Mouse (Mus musculus): ENCODE measurements around the gene Ndrg3. TPM values are rescaled to one million over a fixed set of nuclear protein-coding genes. Genes with fewer than 3 reads are reported as not detected.
"Not testable (repeated sequence)": the region's sequence is repeated elsewhere in the genome, so short reads cannot be mapped to it uniquely, and the experiment has no call there.

Ndrg3 gene
- total RNA-seq, 2 experiments from 2014 or later, result 22.4 to 23.9 TPM

DNA sequence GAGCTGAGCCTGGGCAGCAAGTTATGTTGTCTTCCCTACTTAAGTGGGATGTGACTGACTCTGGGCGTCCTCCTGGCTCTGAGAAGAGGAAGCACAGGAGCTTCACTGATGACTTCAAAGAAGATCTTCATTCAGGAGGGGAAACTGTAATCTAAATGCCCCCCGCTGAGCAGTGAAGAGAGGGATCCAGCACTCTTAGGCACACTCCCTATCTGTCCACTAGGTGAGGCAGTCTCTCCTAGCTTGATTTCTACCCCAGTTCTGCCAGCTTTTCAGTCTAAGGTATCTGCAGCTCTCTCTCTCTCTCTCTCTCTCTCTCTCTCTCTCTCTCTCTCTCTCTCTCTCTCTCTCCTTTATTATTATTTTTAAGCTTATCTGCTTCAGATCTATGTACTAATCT, 88.5 kb downstream of the Ndrg3 start:
- ATAC-seq (ENCODE audit: poor library complexity, severe bottlenecking), result no peak

DNA sequence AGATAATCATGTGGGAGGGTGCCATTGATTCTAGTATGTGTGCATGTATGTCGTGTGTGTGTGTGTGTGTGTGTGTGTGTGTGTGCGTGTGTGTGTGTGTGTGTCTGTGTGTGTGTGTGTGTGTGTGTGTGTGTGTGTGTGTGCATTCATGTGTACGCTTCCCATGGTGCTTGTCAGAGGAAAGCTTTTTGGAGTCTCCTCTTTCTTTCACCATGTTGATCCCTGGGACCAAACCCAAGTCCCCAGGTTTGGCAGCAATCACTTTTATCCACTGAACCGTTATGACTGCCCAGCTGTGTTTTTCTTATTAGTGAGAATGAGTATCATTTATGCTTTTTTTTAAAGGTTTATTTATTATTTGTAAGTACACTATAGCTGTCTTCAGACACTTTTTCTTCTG, 89.4 kb downstream of the Ndrg3 start:
- not testable (repeated sequence) for ATAC-seq (ENCODE audit: poor library complexity, severe bottlenecking)

DNA sequence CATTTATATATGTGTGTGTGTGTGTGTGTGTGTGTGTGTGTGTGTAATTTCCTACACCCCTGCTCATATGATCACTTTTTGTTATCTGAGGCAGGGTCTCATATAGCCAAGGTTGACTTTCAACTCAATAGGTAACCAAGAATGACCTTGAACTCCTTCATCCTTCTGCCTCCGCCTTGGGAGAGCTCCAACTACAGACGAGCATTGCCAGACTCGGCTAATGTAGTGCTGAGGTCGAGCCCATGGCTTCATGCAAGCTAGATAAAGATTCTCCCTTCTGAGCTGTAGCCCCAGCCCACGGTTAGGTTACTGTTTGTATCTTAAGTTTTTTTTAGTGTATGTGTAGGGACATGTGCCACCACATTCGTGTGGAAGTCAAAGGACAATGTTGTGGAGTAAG, 90.0 kb downstream of the Ndrg3 start:
- no peak for ATAC-seq (ENCODE audit: poor library complexity, severe bottlenecking)

DNA sequence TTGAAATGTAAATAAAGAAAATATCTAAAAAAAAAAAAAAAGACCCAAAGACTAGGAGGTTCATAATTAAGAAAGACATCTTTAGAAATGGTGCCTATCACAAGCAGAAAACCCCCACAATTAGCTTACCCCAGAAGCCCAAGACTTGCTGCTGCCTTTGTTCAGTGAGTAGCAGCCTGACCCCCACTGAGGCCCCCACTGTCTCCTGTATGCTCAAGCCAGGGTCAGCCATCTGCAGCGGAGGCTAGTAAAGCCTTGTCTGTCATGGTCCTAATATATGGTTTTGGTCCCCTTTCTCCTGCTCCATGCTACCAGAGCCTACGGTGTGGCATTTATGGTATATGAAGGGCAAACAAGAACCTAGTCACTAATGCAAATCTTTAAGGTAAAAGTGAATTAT, 90.5 kb downstream of the Ndrg3 start:
- no peak for ATAC-seq (ENCODE audit: poor library complexity, severe bottlenecking)

DNA sequence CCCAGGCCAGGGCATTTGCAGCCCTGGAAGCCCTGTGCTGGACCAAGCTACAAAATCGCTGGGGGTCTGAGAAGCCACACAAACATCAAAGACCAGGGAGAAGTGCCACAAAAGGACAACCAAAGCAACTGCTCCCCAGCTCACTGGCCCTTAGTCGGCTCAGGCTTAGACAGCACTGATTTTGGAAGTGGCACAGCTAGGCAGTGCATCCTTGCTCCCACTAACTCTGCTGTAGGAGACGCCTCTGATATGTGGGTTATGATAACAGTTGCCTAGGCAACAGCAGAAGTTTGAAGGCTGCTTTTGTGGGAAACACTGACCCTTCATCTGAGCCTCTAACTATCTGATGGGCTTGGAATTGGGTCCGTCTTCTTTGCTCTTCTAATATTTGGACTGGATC, 92.7 kb downstream of the Ndrg3 start:
- no peak for ATAC-seq (ENCODE audit: poor library complexity, severe bottlenecking)

DNA sequence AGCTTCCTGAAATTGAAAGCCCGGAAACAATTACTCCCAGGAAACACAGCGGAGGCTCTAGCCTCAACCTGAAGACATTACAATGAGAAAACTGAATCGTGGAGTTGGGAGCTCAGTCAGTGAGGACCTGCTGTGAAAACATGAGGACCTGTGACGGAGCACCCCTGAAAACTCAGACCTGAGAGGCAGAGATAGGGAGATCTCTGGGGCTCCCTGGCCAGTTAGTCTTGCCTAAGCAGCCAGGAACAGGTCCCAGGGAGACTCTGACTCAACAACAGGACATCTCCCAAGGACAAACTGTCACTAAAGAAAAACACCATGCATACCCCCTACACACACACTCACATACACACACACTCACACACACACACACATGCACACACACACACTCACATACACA, 93.5 kb downstream of the Ndrg3 start:
- no peak for ATAC-seq (ENCODE audit: poor library complexity, severe bottlenecking)

DNA sequence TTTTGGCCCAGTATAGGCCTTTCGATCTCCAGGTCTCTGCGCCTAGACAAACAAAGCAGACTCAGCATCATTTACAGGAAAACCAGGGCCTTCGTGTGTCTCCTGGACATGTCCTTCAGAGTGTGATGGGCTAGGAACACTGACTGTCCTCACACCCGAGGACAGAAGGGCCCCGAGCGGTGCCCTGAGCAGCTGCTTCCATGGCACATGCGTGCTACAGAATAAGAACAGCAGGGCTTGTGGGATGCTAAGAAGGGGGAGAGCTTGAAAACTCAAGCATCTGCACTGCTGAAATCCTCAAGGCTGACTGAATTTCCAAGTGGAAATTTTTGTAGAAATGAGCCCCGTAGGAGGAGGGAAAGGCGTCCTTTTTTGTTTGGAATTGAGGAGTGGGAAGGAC, 94.8 kb downstream of the Ndrg3 start:
- ATAC-seq (ENCODE audit: poor library complexity, severe bottlenecking), result no peak

DNA sequence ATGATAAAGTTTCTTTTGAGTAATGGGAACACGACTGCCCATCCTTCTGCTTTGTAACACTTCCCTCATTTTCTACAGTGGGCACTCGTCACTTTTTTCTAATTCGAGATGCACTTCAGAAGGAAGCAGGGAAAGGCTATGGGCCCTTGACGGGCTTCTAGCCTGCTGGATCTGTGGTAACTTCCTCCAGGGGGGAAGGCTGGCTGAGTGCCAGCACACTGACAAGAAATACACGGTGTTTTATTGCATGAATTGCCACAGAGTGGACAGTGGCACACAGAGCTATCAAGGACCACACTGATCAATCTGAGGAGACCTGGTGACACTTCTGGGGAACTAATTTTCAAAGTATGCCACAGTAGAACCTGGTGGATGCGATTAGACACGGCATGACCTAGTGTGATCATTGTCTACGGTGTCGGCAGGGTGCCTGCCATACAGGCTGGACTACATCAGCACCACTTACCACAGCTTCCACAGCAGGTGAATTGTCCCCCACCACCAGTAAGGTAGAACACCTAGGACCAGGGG, 95.4 kb downstream of the Ndrg3 start:
- no peak for ATAC-seq (ENCODE audit: poor library complexity, severe bottlenecking)

DNA sequence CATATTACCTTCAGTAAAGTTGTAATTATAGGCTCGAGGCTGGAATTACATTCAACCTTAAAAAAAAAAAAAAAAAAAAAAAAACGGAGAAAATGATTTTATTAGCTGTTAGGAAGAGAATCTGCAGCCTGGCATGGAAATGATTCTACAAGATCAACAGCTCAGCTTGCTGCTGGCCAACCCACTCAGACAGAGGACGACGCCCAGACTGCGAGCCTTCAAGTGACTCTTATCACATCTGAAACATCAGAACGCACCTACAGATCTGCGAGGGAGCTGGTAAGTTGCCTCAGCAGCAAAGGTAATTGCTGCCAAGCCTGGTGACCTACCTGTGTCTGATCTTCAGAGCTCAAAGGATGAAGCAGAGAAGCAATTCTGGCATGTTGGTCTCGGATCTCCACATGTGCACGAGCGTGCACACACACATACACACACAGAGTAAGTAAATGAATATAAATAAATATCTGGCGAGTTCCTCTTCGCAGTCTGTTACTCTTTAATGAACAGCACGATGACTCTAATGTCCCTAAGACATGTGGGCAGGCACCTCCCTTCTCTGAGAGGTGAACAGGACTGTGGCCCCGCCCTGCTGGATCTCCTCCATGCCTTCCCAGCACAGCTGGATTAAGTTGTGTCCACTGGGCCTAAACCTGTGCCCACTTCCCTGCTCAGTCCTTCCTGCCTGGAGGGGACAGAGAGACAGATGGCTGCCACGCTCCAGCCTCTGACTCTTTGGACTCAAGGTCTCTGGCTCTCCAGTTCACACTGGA, 97.2 kb downstream of the Ndrg3 start:
- no peak for ATAC-seq (ENCODE audit: poor library complexity, severe bottlenecking)

DNA sequence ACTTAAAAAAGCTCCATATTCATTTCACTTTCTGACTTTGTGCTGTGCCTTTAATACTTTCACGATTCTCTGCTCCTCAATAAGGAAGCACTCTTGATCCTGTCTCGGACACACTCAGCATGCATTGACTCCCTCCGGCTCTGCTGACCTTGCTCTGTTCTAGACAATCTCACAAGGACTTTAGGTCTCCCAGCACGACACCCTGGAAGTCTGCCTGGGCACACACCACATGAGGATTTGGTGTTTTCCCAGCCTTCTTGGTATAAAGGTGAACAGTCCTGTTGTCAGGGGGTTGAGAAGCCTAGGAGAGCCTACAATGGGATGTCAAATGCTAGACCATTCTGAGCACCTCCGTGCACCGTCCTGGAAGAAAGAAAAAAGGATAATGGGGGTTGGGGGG, 99.0 kb downstream of the Ndrg3 start:
- ATAC-seq (ENCODE audit: poor library complexity, severe bottlenecking), result no peak

DNA sequence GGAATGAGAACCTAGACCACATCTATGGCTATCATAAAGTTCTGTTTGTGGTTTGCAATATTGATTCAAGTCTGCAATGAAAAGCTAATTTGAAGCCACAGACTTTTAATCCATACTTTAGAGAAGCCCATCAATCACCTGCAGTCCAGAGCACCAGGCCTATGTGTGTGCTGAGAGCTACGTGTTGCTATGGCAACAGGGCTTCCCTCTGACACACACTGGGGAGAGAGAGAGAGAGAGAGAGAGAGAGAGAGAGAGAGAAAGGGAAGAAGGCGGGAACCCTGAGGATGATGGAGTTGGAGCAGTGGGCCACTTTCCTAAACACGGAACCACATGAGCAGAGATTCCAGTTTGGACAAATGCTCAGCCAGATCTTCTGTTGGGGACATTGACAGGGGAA, 99.6 kb downstream of the Ndrg3 start:
- ATAC-seq (ENCODE audit: poor library complexity, severe bottlenecking), result no peak

DNA sequence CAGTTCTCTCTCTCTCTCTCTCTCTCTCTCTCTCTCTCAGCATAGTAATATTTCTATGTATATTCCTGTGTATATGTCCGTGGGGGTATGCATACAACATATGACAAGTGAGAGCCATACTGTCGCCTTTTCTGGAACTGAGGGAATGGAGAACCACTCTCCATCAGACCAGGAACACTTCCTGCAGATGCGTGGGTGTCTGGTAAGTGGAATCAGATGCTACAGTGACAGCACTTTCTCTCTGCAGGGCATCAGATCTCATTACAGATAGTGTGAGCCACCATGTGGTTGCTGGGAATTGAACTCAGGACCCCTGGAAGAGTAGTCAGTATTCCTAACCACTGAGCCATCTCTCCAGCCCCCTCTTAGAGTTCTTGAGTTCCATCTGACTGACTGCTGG, 103.4 kb downstream of the Ndrg3 start:
- no peak for ATAC-seq (ENCODE audit: poor library complexity, severe bottlenecking)

DNA sequence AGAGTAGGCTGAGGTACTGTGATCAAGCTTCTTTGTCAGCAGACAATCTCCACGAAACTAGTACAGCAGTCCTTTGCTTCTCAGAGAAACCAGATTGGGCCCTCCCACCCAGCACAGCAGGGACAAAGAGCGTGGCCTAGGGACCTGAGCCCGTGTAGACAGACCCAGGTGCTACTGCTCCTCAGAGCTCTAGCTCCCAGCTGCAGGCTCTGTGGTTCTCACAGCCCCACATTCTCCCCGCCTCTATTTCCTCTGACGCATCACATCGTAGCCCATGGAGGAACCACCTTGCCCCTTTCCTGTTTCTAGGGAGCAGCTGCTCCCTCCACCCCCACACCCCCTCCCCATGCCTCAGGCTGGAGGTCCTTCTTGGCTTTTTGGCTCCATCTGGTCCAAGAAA, 104.8 kb downstream of the Ndrg3 start, which contains the start of gene Sla2:
TSS of gene Sla2 (minus strand) at position 176 of the 400 bp plus-strand sequence.
- peak; percentile 77 for ATAC-seq (ENCODE audit: poor library complexity, severe bottlenecking)

DNA sequence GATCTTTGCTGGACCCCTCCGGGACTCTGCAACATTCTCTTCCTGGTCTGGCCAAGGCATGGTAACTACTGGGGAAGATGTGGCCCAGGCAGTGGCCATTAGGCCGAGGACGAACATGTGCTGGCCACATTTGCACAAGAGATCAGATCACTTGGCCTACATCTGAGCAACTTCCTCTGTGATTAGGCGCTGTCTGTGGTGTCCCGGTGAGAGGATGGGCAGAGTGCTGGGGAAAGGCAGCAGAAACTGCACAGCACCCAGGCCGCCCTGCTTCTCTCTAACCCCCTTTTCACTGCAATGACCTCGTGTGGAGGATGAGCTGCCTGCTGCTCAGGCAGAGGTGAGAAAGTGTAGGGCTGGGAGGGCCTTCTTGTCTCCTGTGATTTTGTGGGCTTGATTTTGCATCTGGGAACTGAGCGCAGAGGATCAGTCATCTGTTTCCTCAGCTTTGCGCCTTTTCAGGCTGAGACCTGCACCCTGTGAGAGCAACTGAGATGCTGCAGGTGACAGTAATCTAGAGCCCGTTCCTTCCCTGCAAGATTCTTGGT, 105.7 kb downstream of the Ndrg3 start:
- ATAC-seq (ENCODE audit: poor library complexity, severe bottlenecking), result peak; percentile 68

DNA sequence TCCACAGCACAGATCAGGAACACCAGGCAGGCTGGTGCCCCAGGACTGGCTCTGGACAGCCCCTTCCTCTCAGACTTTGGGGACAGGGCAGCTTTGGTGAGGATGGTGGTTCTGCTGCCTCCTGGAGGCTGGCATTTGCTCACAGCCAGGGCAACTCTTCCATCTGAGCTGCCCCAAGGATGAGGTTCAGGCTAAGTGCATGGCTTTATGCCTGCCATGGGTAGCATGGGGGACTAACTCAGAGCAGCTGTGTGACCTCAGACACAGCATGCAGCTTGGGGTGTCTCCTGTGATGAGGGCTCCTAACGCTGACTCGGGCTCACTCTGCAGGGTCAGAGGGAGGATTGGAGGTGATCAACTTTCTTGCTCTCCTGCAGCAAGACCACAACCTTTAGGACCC, 106.2 kb downstream of the Ndrg3 start:
- ATAC-seq (ENCODE audit: poor library complexity, severe bottlenecking), result not testable (repeated sequence)

DNA sequence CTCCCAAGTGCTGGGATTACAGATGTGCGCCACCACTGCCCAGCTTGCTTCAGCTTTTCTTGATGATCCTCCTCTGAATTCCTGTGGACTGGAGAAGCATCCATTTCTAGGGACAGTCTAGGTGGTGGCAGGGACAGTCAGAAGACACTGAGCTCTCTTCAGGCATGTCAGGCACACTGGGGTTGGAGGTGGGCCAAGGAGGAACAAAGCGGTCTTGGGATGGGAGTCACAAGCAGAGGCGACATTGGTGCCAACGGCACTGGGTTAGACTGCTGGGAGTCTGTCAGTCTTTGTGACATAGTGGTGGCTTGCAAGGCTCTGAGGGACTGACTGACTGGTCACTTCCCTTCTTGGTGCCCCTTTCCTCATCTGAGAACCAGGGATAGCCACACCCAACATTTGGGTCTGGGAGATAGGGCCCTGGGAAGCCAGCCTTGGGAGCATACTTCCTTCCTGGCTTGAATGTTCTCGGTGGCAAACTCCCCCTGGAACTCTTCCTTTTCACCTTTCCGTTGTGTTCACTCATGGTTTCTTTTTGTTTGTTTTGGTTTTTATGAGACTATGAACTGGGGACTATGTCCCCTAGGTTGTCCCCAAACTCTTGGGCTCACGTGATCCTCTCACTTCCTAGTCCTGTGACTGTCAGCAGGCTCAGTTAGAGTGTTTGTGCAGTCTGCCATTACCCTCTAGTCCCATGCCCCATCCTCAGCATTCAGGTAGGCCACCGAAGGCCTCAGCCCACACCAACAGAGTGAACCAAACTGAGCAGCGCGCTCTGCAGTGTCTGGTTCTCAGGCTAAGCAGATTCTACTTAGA, 107.3 kb downstream of the Ndrg3 start:
- no peak for ATAC-seq (ENCODE audit: poor library complexity, severe bottlenecking)

DNA sequence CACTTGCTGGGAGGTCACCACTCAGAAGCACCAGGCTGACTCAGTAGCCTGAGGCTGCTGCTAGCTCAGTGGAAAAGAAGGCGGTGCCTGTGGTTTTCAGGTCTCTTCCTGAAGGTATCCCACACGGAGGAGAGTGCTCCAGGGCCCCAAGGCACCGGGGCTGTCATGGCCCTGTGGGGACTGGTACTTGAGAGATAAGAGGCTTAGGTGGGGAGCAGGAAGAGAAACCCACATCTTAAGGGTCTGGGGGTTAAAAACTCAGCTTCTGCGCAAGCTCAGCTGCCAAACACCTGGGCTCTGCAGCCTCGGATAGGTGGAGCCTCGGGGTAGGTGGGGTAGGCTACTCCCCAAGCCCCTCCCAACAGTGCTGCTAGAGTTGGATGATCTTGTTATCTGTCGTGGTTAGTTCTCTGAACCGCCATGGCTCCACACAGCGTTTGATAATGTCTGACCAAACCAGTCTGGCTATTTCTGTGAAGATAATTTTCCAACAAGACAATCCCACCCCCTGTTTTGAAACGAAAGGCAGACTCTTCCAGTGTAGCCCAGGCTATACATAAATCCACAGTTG, 109.3 kb downstream of the Ndrg3 start:
- 0 out of 2 replicates have a peak, but pooled peaks have one; percentile 2 for ATAC-seq (ENCODE audit: poor library complexity, severe bottlenecking)

DNA sequence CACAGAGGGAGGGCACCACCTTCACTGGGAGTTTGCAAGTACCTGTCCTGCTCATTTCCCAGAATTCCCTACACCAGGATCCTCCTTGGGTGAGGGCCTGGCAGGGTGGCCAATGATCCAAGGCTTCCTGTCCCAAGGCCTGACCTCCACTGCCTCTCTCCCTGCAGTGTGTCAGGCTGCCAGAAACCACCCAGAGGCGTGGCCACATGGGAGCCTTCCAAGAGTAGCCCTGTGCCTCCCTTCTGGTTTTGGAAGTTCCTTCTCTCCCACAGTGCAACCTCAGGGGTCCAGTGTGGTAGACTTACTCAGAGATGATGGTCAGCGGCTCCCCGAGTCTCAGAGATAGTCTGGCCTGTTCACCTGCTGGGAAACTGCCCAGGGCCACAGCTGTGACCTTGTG, 112.3 kb downstream of the Ndrg3 start:
- ATAC-seq (ENCODE audit: poor library complexity, severe bottlenecking), result no peak

DNA sequence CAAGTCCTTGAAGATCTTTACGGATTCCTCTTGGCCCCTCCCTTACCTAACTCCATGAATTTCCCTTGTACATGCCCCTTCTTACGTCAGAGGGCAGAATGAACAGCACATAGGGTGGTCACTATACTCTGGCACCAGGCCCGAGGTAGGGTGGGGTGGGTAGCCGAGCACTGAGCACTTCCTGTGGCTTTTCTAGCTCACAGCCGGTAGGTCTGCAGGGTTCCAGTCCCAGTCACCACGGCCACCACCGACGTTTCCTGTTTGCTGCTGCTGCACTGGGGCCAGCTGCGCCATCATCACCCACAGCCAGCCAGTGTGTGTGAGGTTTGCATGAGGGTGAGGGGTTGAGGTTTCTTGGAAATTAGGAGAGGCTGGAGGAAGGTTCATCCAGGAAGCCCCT, 114.1 kb downstream of the Ndrg3 start:
- peak; percentile 70 for ATAC-seq (ENCODE audit: poor library complexity, severe bottlenecking)
